Mouse (Mus musculus): ENCODE measurements at regions not wholly inside any gene's neighbourhood (a gene's known extent, or its start where the extent isn't known, plus 50 kb on each side); places are given as distances from the start of the nearest gene placed in this dataset.

DNA sequence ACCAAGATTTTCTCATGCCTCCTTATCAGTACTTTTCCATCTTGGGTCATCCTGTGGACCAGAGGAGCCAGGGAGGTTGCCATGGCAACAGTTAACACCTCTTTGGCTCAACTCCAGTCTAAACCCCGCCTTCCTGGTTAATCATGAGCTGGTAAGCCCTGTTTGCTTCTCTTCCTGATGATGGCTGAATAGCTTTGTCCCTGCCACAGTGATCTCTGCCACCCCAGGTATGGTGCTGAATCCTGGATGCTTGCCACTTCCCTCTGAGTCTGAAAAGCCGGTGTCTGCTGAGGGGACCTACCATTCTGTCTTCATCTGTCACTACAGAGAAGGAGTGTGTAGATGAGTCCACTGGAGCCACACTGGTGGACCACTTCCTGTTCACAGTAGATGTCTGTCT lies 223.8 kb upstream of the Chd6 start:
- H3K27me3 ChIP-seq (replicated peaks; ENCODE audit: control insufficient read depth, insufficient read depth, low read length): no peaks in the 10 kb centered on the region
- no peak overlapping the region for H3K4me2 ChIP-seq
- WGBS: 35% methylated on average over 2 of the region's 2 CpGs
- no peaks in the 10 kb centered on the region for H3K9me3 ChIP-seq (ENCODE audit: control insufficient read depth, low read length)
- no peak for DNase-seq (ENCODE audit: low spot score)
- no peaks in the 10 kb centered on the region for H3K4me1 ChIP-seq (replicated peaks; ENCODE audit: control insufficient read depth, insufficient read depth, low read length)
- H3K27ac ChIP-seq (ENCODE audit: low read depth, low read length): no peak overlapping the region
- no peaks in the 10 kb centered on the region for H3K36me3 ChIP-seq (ENCODE audit: control insufficient read depth, insufficient read depth, low read length)
- peak; percentile 41; the same call in 1 of the 2 replicates for ATAC-seq (replicated peaks; ENCODE audit: low FRiP score)
- H3K4me3 ChIP-seq (ENCODE audit: low read depth, low read length): no peak overlapping the region
- H3K9ac ChIP-seq (ENCODE audit: low read depth, low read length): no peak overlapping the region

DNA sequence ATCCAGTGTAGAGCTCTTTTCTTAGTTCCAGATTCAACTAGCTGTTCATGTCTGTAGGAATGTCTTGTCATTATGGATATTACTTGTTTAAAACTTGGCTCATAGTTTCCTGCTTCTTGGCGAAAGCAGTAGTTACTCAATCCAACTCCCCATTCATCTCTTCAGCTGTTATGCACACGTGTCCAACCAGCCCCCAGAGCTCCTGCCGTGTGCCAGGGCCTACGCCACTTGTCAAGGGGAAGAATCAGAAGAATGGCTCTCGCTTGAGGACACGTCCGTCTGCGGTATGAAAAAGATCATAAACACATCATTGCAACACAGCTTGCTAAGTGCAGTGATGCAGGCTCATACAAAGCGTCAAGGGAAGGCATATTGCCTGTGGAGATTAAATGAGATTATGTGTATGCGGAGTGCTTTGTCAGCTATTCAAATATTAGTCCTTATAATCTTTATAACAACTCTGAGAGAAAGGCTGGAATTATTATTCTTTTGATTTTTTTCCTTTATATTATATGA lies 223.0 kb upstream of the Chd6 start:
- Histone ChIP-seq H3K4me1 (replicated peaks; ENCODE audit: control insufficient read depth, insufficient read depth, low read length) (no peaks in the 10 kb centered on the region), H3K36me3 (ENCODE audit: control insufficient read depth, insufficient read depth, low read length) (no peaks in the 10 kb centered on the region), H3K27ac (ENCODE audit: low read depth, low read length) (no peak overlapping the region), H3K9ac (ENCODE audit: low read depth, low read length) (no peak overlapping the region), H3K4me2 (no peak overlapping the region), H3K9me3 (ENCODE audit: control insufficient read depth, low read length) (no peaks in the 10 kb centered on the region), H3K27me3 (replicated peaks; ENCODE audit: control insufficient read depth, insufficient read depth, low read length) (no peaks in the 10 kb centered on the region), H3K4me3 (ENCODE audit: low read depth, low read length) (no peak overlapping the region)
- ATAC-seq (replicated peaks; ENCODE audit: low FRiP score) (no peak), DNase-seq (ENCODE audit: low spot score) (no peak)
- WGBS: 84% methylated on average over 10 of the region's 10 CpGs

DNA sequence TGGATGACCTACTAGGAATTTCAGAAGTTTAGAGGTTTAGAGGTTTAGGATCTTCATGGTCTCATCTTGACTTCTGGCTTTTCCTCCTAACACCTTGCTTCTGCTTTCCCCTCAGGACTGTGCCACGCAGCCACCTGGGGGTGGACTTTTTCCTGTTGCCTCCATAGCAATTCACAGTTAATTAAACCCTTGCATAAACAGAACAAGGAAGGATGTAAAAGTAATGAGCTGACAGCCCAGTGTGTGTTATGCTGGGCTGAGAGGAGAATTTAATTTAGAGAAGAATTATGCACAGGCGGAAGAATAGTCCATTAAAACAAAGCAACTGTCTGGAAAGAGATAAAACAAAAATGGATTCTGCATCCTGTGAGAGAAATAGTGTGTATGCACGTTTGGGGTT lies 193.9 kb upstream of the Chd6 start:
- no peak for ATAC-seq (replicated peaks; ENCODE audit: low FRiP score)
- Histone ChIP-seq H3K36me3 (ENCODE audit: control insufficient read depth, insufficient read depth, low read length) (no peaks in the 10 kb centered on the region), H3K4me1 (replicated peaks; ENCODE audit: control insufficient read depth, insufficient read depth, low read length) (no peaks in the 10 kb centered on the region), H3K9ac (ENCODE audit: low read depth, low read length) (no peak overlapping the region), H3K9me3 (ENCODE audit: control insufficient read depth, low read length) (no peaks in the 10 kb centered on the region), H3K4me2 (no peak overlapping the region), H3K4me3 (ENCODE audit: low read depth, low read length) (no peak overlapping the region), H3K27me3 (replicated peaks; ENCODE audit: control insufficient read depth, insufficient read depth, low read length) (no peaks in the 10 kb centered on the region), H3K27ac (ENCODE audit: low read depth, low read length) (no peak overlapping the region)
- DNase-seq (ENCODE audit: low spot score): no peak
- WGBS: 72% methylated on average over 3 of the region's 3 CpGs

DNA sequence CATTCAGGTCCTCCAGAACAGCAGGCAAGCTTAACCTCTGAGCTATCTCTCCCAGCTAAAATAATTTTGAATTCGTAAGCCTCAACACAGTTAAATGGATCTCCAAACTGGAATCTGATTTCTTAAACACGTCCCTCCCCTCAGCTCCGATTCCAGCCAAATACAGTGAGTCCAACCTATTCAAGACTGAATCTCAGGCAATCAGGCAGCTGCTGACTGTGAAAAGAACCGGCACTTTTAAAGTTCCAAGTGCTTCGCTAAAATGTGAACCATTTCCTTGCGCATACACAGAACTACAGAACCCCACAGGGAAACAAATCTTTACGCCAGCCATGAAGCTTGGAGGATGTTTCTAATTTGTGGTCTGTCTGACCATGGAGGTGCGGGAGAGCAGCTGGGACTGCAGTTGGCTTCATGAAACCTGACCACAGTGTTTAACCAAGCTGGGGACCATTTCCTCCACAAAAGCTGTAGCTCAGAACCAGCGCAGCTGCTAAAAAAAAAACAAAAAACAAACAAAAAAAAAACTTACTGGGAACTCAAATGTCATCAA lies 160.1 kb upstream of the Chd6 start:
- Histone ChIP-seq H3K27ac (ENCODE audit: low read depth, low read length) (no peak overlapping the region), H3K9ac (ENCODE audit: low read depth, low read length) (no peak overlapping the region), H3K36me3 (ENCODE audit: control insufficient read depth, insufficient read depth, low read length) (no peaks in the 10 kb centered on the region), H3K9me3 (ENCODE audit: control insufficient read depth, low read length) (no peaks in the 10 kb centered on the region), H3K27me3 (replicated peaks; ENCODE audit: control insufficient read depth, insufficient read depth, low read length) (no peaks in the 10 kb centered on the region), H3K4me2 (no peak overlapping the region), H3K4me1 (replicated peaks; ENCODE audit: control insufficient read depth, insufficient read depth, low read length) (no peaks in the 10 kb centered on the region), H3K4me3 (ENCODE audit: low read depth, low read length) (no peak overlapping the region)
- 62% methylated on average over 9 of the region's 9 CpGs for WGBS
- no peak for ATAC-seq (replicated peaks; ENCODE audit: low FRiP score)
- no peak for DNase-seq (ENCODE audit: low spot score)

GRCm38 (mm10) chr2:161266476-161266875 lies 157.6 kb upstream of the Chd6 start:
- Histone ChIP-seq H3K36me3 (ENCODE audit: control insufficient read depth, insufficient read depth, low read length) (no peaks in the 10 kb centered on the region), H3K9me3 (ENCODE audit: control insufficient read depth, low read length) (no peaks in the 10 kb centered on the region), H3K4me2 (no peak overlapping the region), H3K4me3 (ENCODE audit: low read depth, low read length) (no peak overlapping the region), H3K9ac (ENCODE audit: low read depth, low read length) (no peak overlapping the region), H3K27me3 (replicated peaks; ENCODE audit: control insufficient read depth, insufficient read depth, low read length) (no peaks in the 10 kb centered on the region), H3K27ac (ENCODE audit: low read depth, low read length) (no peak overlapping the region), H3K4me1 (replicated peaks; ENCODE audit: control insufficient read depth, insufficient read depth, low read length) (no peaks in the 10 kb centered on the region)
- ATAC-seq (replicated peaks; ENCODE audit: low FRiP score) (no peak), DNase-seq (ENCODE audit: low spot score) (no peak)
- WGBS: 39% methylated on average over 5 of the region's 5 CpGs

GRCm38 (mm10) chr2:161265211-161265610 lies 156.3 kb upstream of the Chd6 start:
- Histone ChIP-seq H3K27me3 (replicated peaks; ENCODE audit: control insufficient read depth, insufficient read depth, low read length) (no peaks in the 10 kb centered on the region), H3K27ac (ENCODE audit: low read depth, low read length) (no peak overlapping the region), H3K9ac (ENCODE audit: low read depth, low read length) (no peak overlapping the region), H3K4me3 (ENCODE audit: low read depth, low read length) (no peak overlapping the region), H3K4me2 (no peak overlapping the region), H3K4me1 (replicated peaks; ENCODE audit: control insufficient read depth, insufficient read depth, low read length) (no peaks in the 10 kb centered on the region), H3K36me3 (ENCODE audit: control insufficient read depth, insufficient read depth, low read length) (no peaks in the 10 kb centered on the region), H3K9me3 (ENCODE audit: control insufficient read depth, low read length) (no peaks in the 10 kb centered on the region)
- no peak for DNase-seq (ENCODE audit: low spot score)
- 70% methylated on average over 8 of the region's 8 CpGs for WGBS
- ATAC-seq (replicated peaks; ENCODE audit: low FRiP score): no peak

- ATAC-seq (replicated peaks; ENCODE audit: low FRiP score) (no peak), DNase-seq (ENCODE audit: low spot score) (no peak)
- no peaks in the 10 kb centered on the region for H3K36me3 ChIP-seq (ENCODE audit: control insufficient read depth, insufficient read depth, low read length)
- H3K4me3 ChIP-seq (ENCODE audit: low read depth, low read length): no peak overlapping the region
- H3K27me3 ChIP-seq (replicated peaks; ENCODE audit: control insufficient read depth, insufficient read depth, low read length): no peaks in the 10 kb centered on the region
- WGBS: 89% methylated on average over 2 of the region's 2 CpGs
- no peak overlapping the region for H3K27ac ChIP-seq (ENCODE audit: low read depth, low read length)
- H3K4me2 ChIP-seq: no peak overlapping the region
- no peak overlapping the region for H3K9ac ChIP-seq (ENCODE audit: low read depth, low read length)
- H3K9me3 ChIP-seq (ENCODE audit: control insufficient read depth, low read length): no peaks in the 10 kb centered on the region
- H3K4me1 ChIP-seq (replicated peaks; ENCODE audit: control insufficient read depth, insufficient read depth, low read length): no peaks in the 10 kb centered on the region
Observed at GRCm38 (mm10) chr2:161252761-161253160, 143.9 kb upstream of the Chd6 start.

- Histone ChIP-seq H3K9me3 (ENCODE audit: control insufficient read depth, low read length) (no peaks in the 10 kb centered on the region), H3K4me1 (replicated peaks; ENCODE audit: control insufficient read depth, insufficient read depth, low read length) (no peaks in the 10 kb centered on the region), H3K27ac (ENCODE audit: low read depth, low read length) (no peak overlapping the region), H3K9ac (ENCODE audit: low read depth, low read length) (no peak overlapping the region), H3K4me3 (ENCODE audit: low read depth, low read length) (no peak overlapping the region), H3K27me3 (replicated peaks; ENCODE audit: control insufficient read depth, insufficient read depth, low read length) (no peaks in the 10 kb centered on the region), H3K4me2 (no peak overlapping the region), H3K36me3 (ENCODE audit: control insufficient read depth, insufficient read depth, low read length) (no peaks in the 10 kb centered on the region)
- no peak for DNase-seq (ENCODE audit: low spot score)
- no peak for ATAC-seq (replicated peaks; ENCODE audit: low FRiP score)
- 59% methylated on average over 6 of the region's 6 CpGs for WGBS
Observed at GRCm38 (mm10) chr2:161241665-161242064, 132.8 kb upstream of the Chd6 start.

DNA sequence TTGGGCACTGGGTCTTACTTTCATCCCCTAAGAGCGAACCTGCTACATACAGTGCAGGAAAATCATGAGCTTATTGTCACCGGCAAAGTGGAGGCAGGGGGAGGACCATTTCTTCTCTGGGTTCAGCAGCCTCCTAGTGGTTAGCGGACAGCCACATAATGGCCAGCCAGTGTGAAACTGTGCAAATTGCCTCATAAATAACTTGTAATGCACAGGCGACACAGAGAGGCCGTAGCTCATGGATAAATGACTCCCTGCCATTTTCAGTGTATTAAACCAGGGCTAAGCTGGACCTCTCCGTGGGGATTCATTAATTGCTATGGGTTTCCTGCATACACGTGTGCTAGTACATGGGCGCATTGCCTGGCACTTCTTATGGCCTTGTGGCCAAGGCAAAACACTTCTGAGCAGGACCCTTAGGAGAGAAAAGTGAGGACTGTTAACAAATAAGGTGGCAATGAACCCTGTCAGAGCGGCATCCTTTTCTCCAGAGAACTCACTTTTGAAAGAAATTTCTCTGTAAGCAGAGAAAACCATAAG lies 128.5 kb upstream of the Chd6 start:
- H3K9ac ChIP-seq (ENCODE audit: low read depth, low read length): no peak overlapping the region
- H3K4me1 ChIP-seq (replicated peaks; ENCODE audit: control insufficient read depth, insufficient read depth, low read length): no peaks in the 10 kb centered on the region
- 82% methylated on average over 9 of the region's 9 CpGs for WGBS
- no peak overlapping the region for H3K27ac ChIP-seq (ENCODE audit: low read depth, low read length)
- H3K36me3 ChIP-seq (ENCODE audit: control insufficient read depth, insufficient read depth, low read length): no peaks in the 10 kb centered on the region
- no peaks in the 10 kb centered on the region for H3K27me3 ChIP-seq (replicated peaks; ENCODE audit: control insufficient read depth, insufficient read depth, low read length)
- no peaks in the 10 kb centered on the region for H3K9me3 ChIP-seq (ENCODE audit: control insufficient read depth, low read length)
- H3K4me3 ChIP-seq (ENCODE audit: low read depth, low read length): no peak overlapping the region
- no peak overlapping the region for H3K4me2 ChIP-seq
- no peak for ATAC-seq (replicated peaks; ENCODE audit: low FRiP score)
- DNase-seq (ENCODE audit: low spot score): no peak

Measured in liver, embryonic 11.5 days (tissue).